Mouse (Mus musculus): ENCODE measurements around the gene Bpifc.

DNA sequence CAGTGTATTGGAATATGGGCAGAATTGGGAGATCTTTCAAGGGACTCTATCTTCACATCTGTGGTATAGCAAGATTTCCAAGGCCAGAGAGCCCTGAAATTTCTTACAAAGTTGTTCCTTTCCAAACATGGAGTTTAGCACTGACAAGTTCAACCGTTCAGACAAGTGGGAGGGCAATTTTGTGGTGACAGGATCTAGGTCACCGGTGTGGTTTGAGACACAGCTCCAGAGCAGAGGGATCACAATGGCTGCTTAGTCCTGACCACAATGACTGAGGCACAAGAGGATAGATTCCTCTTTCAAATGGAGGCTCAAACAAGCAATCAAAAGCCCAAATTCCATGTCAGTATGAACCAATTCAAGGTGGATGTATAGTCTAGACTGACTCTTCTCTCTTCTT, 523 bp downstream of the Bpifc start:
- TF ChIP-seq GATA1 (IDR thresholded peaks at IDR 0.05; ENCODE audit: low read length) (no peak), TAL1 (IDR thresholded peaks at IDR 0.05; ENCODE audit: low read length) (no peak)
